Mouse (Mus musculus) ovary, adult 18-20 months (tissue): Measurements from ENCODE around the gene Golga4.

ENCODE experiments used
- DNase-seq: peaks from one replicate; pipeline ENCODE4 v3.0.0; 2022; ENCODE audit warnings: low spot score, mixed read lengths

The Golga4 gene

DNA sequence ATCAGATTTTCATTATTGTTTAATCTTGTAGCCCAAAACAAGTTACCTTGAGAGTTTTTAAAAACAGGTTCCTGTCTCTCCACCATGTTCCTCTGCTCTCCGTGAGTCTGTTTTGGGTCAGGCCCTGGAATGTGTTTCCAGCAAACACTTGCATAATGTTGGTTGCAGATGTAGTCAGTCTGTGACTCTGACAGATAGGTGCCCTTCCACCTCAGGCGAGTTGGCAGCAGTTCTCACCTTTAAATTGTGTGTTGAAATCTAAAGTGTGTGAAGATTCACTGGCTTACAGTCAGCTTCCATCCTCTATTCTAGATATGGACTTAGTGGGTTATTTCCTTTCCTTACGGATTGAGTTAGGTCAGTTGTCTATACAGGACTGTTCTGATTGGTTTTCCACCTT lies 23.7 kb downstream of the Golga4 start:
- DNase-seq, result no peak

DNA sequence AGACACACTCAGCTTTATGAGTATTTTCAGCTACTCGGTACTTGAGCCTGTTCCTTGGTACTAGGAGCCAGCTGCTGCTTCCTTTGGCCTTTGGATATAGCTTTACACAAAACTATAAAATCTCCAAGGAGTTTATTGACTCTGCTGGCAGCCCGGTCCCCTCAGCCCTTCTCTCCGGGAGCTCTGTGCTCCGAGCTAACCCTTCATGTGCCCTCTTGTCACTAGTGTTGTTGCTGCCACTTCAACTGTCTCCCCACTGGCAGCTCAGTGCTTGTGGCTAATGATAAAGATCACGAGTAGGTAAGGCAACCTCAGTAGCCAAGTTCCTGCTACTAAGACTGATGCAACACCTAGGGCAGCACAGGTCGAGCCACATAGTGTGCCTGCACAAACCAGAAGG lies 24.6 kb downstream of the Golga4 start:
- no peak for DNase-seq

DNA sequence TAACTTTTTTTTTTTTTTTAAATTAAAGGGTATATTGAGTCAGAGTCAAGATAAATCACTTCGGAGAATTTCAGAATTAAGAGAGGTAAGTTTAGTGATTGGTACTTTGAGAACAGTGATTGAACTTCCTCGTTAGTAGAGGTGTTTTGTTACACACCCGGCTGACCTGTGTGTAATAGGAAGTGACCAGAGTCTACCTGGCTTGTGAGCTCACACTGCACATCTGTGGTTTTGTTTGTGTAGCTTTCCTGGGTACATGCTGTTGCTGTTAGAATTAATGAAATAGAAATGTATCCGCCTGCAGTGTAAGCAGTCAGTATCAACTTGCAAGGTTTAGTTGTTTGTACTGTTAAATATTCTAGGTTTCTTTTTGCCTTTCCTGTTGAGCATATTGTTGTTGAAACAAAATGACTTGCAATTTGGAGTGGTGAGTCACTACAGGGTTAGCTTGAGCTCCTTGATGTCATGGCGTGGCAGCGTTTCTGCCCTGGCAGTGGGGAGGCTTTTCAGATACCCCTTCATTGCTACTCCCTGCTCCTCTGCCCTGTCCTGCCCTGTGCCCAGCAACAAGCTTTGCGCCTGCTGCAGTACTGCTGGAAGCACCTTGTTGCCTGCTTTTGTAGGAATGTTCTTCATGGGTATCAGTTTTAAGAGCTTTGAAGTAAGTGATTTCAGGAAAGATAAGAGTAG lies 26.6 kb downstream of the Golga4 start:
- no peak for DNase-seq

DNA sequence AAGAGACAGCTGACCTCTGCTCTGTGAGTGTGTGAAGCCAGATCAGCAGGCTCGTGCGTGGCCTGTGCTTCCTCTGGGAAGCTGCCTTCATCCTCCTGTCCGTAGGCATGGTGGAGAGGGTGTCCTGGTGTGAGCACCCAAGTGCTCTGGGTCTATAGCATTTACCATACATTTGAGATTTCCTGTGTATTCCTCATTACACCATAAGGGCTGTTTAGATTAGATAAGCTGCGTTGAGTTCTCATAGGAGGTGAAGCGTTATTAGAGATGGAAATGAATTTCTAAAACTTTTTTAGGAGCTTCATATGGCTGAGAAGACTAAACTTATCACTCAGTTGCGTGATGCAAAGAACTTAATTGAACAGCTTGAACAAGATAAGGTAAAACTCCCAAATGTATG lies 30.9 kb downstream of the Golga4 start:
- no peak for DNase-seq

DNA sequence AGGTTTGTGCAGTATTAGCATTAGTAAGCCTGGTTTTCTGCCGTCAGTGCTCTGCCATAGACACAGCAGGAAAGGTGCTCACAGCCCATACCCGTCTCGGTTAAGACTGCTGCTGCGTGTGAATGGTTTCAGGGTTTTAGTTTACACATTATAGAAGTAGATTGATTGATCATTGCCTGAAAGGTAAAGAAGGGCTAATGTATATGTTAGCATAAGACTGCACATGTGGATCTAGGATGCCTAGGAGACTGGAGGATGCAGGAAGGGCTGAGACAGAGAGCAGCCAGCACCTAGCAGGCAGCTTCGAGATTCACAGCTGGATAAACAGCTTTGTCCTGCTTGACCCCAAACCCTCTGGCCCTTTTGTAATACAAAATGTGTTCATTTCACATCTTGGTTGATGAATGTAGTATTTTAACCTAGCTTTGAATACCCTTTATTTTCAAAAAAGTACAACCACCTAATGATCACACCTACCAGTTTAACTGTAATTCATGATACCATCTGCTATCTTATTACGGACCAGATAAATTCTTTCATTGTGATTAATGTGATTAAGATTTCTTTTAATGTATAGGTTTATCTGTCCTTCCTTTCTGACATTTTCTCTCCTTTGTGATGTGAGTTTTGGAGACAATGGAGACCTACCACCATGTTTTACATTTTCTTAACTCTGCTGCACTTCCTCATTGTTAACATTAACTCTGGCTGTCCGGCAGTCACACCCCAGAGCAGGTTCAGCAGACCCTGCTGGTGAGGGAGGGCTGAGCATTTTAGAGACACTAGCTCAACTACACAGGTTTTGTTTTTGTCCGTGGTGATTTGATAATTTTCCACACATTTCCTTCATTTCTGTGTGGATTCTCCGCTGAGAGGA lies 31.6 kb downstream of the Golga4 start:
- DNase-seq, result no peak

DNA sequence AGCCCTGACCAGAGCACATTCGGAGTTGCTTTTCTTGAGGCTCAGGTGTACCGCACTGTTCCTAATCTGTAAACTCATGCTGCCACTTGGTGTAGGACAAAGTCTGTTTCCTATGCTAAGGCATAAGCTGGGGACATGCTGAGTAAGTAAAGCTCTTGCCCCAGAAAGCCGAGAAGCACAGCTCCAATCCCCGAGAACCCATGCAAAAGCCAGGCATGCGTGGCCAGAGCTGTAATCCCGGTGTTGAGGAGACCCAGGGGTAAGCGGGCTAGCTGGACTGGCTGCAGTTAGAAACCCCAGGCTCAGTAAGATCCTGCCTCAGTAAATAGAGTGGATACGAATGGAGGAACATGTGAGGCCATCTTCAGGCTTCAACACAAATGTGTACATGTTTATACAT lies 35.8 kb downstream of the Golga4 start:
- DNase-seq, result no peak

DNA sequence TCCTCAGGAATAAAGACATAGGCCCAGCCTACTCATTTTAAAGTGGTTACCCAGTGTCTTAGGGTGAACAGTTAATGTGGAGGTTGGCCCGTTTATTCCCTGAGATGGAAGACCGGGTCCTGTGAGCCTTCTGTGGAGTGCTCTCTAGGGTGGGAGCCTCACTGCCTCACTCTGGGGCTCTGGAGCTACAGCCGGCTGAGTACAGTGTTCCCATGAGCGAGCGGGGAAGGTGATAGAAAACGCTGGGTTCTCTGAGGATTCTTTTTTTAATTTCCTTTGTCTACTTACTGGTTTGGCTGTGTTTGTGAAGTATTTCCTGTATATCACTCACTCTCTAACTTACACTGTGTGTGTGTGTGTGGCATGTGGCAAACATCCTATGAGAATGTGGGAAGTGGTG lies 39.1 kb downstream of the Golga4 start:
- DNase-seq, result no peak

DNA sequence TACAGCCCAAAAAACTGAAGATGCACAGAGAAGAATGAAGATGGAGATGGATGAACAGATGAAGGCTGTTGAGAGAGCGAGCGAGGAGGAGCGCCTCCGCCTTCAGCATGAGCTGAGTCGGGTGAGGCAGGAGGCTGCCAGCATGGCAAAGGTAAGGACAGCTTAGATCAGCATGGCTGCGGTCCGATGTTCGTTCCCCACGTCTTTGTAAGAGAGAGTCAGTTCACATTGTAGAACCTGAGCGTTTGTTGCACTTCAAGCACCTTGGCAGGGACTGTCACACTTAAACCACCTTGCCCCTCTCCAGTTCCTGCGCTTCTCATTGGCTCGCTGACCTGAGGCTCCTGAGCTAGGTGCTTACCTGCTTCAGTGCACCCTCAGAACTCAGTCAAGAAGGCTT lies 42.6 kb downstream of the Golga4 start:
- no peak for DNase-seq

DNA sequence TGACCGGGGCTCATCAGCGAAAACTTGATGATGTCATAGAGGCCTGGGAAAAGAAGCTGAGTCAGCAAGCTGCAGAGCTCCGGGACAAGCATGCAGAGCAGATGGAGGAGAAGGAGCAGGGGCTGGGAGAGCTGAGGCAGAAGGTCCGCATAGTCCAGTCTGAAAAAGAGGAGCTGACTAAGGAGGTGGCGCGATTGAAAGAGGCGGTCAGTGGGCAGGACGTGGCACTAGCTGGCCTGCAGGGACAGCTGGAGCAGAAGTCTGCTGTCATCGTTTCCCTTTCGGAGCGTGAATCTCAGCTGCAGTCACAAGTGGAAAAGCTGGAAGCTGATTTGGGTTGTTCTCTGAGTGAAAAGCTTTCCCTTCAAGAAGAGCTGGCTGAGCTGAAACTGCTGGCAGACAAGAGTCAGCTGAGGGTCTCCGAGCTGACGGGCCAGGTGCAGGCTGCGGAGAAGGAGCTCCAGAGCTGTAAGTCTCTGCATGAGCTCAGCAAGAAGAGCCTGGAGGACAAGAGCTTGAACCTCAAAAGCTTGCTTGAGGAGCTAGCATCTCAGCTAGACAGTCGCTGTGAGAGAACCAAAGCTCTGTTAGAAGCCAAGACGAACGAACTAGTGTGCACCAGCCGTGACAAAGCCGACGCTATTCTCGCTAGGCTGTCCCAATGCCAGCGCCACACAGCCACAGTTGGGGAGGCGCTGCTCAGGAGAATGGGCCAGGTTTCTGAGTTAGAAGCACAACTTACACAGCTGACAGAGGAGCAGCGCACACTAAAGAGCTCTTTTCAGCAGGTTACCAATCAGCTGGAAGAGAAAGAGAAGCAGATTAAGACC lies 51.1 kb downstream of the Golga4 start:
- no peak for DNase-seq

DNA sequence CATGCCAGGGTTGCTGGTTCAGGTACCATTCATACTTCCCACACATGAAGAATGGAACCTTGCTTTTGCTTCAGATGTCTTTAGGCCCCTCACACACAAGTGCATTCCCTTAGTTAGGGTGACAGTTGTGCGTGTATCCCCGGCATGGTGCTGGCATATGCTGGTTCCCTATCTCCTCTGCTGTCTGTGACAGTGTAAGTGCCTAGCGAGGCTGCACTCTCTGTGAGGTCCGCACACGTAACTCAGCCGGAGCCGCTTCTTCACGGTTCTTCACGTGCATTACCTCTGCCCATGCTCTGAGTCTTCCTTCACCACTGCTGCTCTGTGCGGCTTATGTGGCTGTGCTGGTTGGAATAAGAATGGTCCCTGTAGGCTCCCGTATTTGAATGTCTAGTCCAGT lies 57.3 kb downstream of the Golga4 start:
- no peak for DNase-seq

DNA sequence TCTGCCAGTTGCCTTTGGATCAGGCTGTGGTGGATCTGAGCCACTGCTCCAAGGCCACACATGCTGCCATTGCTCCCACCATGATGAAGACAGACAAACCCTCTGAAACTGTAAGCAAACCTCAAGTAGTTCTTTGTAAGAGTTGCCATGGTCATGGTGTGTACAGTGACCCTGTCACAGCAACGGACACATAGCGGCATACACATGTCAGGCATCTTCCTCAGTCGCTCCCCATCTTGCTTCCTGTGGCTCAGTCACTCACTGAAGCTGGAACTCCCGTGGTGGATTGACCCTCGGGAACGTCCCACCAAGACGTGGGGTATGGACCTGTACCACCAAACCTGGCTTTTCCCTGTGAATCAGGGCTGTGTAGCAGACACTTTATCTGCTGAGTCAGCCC lies 57.8 kb downstream of the Golga4 start:
- DNase-seq, result no peak

DNA sequence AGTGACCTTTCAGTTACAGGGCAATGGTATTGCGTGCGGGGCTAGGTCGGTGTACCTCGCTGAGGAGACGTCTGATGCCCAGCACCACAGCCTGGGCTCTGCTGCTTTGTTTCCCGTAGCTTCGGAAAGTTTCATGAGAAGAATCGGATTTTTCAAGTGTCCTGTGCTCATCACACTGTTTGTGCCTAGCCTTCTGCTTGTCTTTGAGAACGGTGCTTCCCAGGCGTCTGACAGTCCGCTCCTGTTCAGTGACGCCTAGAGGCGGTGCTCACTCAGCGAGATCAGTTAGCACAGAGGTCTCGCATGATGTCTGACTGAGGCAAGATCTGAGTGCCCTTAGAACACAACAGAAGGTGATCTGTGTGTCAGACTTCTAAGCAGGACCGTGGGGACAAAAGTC lies 58.6 kb downstream of the Golga4 start:
- DNase-seq, result no peak

DNA sequence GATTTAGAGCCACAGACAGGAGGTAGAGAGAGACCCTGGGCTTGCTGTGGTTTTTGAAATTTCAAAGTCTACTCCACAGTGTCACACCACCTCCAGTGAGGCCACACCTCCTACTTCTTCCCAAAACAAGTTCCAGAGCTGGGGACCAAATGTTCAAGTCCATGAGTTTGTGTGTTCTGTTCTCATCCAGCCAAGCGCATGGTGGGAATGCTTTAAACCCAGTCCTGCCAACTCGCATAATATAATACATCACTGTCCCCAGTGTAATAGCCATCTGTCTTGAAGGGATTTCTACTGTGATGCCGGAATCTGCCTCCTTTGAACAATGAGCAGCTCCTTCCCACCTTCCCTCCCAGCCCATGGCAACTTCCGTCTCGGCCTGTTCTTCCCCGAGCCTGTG lies 63.3 kb downstream of the Golga4 start:
- no peak for DNase-seq

DNA sequence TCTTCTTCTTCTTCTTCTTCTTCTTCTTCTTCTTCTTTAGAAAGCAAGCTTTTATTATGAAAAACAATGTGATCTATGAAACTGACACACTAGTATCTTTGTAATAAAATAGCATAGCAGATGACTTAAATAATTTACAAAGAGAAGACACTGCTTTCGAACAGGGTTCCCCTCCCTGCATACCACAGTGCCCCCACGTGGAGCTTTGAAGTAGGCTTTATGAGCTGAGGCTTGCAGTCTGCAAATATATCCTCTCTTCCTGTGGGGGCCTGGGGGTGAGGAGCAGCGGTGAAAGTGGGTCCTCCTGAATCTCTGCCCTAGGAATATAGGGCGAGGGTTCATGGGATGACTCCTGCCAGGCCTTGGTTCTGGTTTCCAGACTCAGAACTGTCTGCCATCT lies 64.8 kb downstream of the Golga4 start:
- no peak for DNase-seq

DNA sequence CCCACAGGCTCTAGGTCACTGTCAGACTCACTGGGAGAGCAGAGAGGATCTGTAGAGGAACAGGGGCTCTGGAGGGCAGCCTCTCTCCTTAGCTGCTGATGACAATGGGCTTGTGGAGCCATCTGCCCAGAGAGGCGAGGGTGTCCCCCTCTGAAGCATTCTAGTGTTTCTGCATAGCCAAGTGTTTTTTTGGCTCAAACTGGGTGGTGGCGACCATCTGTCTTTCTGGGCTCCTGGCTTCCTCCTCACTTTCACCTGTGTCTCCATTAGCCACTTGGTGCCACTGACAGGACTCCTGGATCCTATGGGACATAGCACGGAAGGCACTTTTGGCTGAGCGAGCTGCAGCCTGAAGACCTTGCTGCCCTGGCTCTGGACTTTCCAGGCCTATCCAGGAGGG lies 65.6 kb downstream of the Golga4 start:
- DNase-seq, result no peak

DNA sequence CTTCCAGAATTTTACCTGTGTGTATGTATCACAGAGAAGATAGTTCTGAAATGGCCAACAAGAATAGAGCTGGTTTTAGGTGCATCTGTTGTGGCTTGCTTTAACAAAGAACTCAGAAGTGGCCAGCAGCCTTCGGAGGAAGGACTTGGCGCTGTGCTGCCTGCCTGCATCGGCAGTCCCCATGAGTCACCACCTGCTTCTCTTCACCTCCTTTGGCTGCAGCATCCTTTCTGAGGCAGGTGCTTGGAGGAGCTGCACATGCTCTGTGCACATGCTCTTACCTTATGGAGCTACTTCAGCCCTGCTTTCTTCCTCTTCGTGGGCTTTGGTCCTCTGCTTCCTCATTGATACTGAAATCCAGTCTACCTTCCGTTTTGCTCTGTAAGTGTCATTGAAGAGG lies 68.8 kb downstream of the Golga4 start:
- no peak for DNase-seq

DNA sequence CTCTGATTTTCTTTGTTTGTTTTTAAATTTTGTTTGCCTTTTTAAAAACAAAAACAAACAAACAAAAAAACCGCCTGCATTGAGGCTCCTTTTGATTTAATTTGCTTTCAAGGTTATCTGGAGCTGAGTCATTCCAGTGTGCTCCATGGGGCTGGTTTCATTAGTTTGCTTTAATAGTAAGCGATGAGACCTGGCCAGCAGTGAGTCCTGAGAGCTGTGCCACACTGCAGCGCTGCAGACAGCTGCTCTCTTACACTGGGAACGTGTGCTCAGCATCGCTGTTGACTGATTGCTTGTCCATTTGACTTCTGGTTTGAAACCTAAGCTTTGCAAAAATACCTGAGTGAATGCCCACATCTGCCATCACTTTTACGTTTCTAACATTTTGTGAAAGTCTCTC lies 74.3 kb downstream of the Golga4 start:
- DNase-seq, result no peak

DNA sequence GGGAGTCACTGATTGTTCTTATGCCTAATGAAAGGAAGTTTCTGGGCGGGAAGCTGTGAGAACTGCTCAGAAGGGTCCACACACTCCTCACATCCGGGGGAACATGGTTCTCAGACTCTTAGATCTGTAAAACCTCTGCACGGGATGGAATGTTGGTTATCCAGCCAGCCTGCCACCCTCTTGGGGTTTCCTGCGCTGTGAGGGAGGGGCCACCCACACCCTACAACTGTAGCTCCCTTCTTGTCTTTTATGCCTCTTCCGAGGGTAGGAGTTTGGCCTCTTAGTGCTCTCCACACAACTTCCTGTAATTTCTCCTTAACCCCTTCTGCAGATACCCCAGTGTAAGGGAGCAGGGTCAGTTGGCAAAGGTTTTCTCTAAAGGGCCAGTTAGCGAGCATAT lies 76.7 kb downstream of the Golga4 start:
- no peak for DNase-seq

DNA sequence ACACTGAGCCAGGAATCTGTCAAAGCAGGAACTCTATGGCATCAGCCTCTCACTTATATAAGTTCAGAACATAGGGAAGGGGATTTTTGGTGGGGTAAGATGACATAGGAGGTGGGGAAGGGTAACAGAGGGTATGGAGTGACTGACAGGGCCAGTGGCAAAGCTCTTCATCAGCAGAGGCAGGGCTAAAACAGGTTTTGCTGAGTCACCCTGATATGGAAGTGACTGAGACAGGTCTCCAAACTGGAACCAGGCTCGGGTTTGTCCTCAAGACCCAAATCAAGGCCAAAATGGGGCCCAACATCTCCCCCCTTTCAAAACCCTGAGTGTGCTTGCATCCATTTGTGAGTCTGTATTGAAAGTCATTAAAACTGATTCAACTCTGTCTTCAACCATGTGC lies 78.8 kb downstream of the Golga4 start:
- DNase-seq, result no peak

DNA sequence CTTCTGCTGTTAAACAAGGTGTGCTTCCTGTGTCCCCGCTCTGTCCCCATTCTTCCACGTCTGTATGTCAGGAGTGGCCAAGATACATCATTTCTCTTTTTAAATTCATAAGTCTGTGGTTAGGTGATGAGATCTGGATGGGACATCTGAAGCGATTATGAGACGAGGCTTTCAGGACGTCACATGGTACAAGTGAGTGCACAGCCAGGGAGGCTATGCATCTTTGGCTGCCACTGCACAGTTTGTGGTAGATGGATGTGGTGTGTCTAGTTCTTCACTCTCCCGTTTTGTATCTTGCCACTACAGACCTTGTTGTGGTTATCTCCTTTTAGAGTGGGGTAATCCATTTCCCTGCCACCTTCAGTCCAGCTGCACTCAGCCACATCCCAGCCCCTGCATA lies 79.9 kb downstream of the Golga4 start:
- no peak for DNase-seq

DNA sequence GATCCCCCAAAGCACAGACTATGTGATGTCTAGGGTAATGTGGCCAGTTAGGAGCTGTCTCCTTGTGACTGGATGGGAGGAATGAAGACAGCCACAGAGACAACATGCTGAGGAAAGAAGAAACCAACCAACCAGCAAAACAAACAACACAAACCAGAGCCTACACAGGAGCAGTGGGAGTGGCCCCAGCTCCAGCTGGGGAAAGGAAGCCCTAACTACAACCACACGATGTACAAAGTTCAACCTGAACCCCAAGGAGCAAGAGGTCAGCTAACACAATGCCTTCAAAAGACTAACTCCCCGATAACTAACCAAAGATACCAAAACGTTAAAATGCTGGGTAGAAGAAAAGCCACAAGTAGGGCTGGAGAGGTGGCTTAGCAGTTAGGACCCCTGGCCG lies 81.0 kb downstream of the Golga4 start:
- DNase-seq, result no peak

DNA sequence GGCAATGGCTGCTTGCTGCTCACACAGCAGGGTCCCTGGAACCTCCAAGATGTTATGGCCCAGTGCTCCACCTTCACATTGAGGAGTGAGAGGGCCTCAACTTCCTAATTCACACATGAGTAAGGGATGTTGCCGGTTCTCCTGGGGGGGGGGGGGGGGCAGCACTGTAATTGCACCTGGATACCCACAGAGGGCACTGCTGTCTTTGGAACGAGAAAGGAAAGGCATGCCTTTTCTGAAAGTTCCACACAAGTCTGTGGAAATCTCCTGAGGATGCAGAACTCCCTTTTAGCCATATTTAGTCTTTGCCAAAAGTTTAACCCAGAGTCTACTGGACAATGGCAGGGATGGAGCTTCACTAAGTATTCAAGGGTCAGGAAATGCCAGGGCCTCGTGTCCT lies 83.2 kb downstream of the Golga4 start:
- DNase-seq, result no peak

DNA sequence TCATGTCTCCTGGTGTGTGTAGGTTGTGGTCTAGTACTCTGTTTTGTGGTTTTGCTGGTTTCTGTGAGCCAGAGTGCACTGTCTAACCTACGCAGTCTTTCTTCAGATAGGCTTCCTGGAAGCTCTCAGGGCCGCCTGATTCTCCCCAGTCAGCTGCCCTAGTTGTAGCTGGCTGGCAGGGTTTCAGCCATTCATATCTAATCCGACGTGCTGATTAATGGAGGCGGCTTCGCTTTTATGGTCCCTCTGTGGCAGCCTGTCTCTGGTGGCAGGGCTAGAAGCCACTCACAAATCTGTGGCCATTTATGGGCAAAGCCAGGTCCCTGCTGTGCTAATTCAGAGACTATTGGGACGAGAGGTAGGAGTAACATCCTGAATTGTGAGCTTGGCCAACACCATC lies 84.2 kb downstream of the Golga4 start:
- peak; percentile 81 for DNase-seq
